Mouse (Mus musculus): ENCODE measurements around the gene Grem2. TPM values are rescaled to one million over a fixed set of nuclear protein-coding genes. Genes with fewer than 3 reads are reported as not detected.

Grem2 gene
- 1.5 and 1.9 TPM in 2 replicates for polyA plus RNA-seq (2016; fragmentation: Nextera tagmentation; extraction: Ambion mirVana)

- H3K9me3 ChIP-seq, result no peaks in the 10 kb centered on the region
- H3K9ac ChIP-seq, result peak within 1 kb of the TSS; percentile 41; the same call in 1 of the 2 replicates
- no peaks in the 10 kb centered on the region for H3K27me3 ChIP-seq
- peak within 1 kb of the TSS; percentile 75 for H3K4me2 ChIP-seq (replicated peaks)
- H3K4me1 ChIP-seq, result no peaks in the 10 kb centered on the region
- peak; percentile 94 for ATAC-seq (ENCODE audit: insufficient number of reproducible peaks, insufficient read depth, low FRiP score, low TSS enrichment)
- H3K4me3 ChIP-seq, result peak within 1 kb of the TSS; percentile 41
- 5% methylated on average over 30 of the region's 30 CpGs for WGBS
- H3K27ac ChIP-seq, result no peak within 1 kb of the TSS
- no peaks in the 10 kb centered on the region for H3K36me3 ChIP-seq
Measured at GRCm38 (mm10) chr1:174921298-174921955, at the start of gene Grem2. Gene Grem2, minus strand, starts transcription at chr1:174921819.

- Histone ChIP-seq H3K4me3 (no peak overlapping the region), H3K4me2 (replicated peaks) (no peak overlapping the region), H3K36me3 (no peaks in the 10 kb centered on the region), H3K27ac (no peak overlapping the region), H3K9ac (no peak overlapping the region), H3K4me1 (no peaks in the 10 kb centered on the region), H3K27me3 (no peaks in the 10 kb centered on the region), H3K9me3 (no peaks in the 10 kb centered on the region)
- WGBS, result 90% methylated on average over 3 of the region's 3 CpGs
- ATAC-seq (ENCODE audit: insufficient number of reproducible peaks, insufficient read depth, low FRiP score, low TSS enrichment), result no peak
Measured at GRCm38 (mm10) chr1:174959837-174960236, 38.2 kb upstream of the Grem2 start.

- no peak overlapping the region for H3K4me3 ChIP-seq
- no peak overlapping the region for H3K4me2 ChIP-seq (replicated peaks)
- H3K9ac ChIP-seq, result no peak overlapping the region
- no peaks in the 10 kb centered on the region for H3K9me3 ChIP-seq
- H3K27ac ChIP-seq, result no peak overlapping the region
- H3K36me3 ChIP-seq, result no peaks in the 10 kb centered on the region
- 68% methylated on average over 3 of the region's 3 CpGs for WGBS
- ATAC-seq (ENCODE audit: insufficient number of reproducible peaks, insufficient read depth, low FRiP score, low TSS enrichment), result no peak
- no peaks in the 10 kb centered on the region for H3K4me1 ChIP-seq
- H3K27me3 ChIP-seq, result no peaks in the 10 kb centered on the region
Measured at GRCm38 (mm10) chr1:174931003-174931619, 9.5 kb upstream of the Grem2 start.

DNA sequence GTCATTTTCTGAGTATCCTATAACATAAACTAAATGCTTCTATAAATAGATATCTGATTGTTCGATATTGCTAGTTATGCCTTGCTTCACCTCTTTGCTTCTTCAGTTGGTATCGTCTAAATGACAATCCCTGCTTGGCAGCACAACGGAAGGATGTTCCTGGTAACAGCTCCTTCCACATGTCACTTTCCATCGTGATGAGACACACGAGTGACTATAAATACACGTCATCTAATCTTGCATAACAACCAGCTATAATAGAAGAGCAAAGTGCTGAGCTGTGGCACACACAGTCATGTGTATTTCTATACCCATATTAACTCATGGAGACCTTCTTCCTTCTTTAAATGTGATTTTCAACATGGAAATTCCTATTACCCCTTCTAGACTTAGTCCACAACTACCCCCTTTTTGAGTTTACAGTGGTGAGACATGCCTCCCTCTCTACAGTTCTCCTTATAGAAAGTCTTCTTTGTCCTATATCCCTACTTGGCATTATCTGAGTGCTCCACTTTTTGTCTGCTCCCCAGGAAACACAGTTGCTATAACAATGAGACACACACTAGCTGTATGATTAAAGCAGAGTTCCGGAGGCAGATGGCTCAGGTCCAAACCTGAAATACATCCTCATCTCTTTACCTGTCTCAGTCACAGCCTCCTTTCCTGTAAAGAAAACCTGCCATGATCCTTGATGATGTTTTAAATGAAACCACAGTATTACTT, 8.0 kb upstream of the Grem2 start:
- H3K9me3 ChIP-seq, result no peaks in the 10 kb centered on the region
- H3K27me3 ChIP-seq, result no peaks in the 10 kb centered on the region
- 84% methylated on average over 7 of the region's 7 CpGs for WGBS

DNA sequence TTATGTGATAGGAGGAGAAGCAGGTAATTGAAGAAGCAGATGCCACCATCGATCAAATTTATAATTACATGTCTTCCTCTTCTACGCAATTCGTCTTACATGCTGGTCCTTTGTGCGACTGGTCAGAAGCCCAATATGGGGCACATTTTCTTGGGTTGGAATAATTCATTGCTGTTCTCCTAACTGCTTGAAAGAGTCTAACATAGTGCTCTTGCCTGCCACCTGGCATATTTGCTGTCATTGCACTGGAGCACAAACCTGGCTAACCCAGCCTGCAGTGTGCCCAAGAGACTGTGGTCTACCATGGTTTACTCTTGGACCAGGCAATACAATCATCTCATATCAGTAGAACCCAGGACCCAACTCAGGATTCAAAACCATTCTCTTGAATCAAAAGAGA, 2.7 kb downstream of the Grem2 start:
- no peaks in the 10 kb centered on the region for H3K36me3 ChIP-seq
- no peak overlapping the region for H3K4me3 ChIP-seq
- no peaks in the 10 kb centered on the region for H3K4me1 ChIP-seq
- ATAC-seq (ENCODE audit: insufficient number of reproducible peaks, insufficient read depth, low FRiP score, low TSS enrichment), result no peak
- WGBS, result 89% methylated on average over 4 of the region's 4 CpGs
- H3K27ac ChIP-seq, result no peak overlapping the region
- no peak overlapping the region for H3K9ac ChIP-seq
- H3K9me3 ChIP-seq, result no peaks in the 10 kb centered on the region
- H3K27me3 ChIP-seq, result no peaks in the 10 kb centered on the region
- H3K4me2 ChIP-seq (replicated peaks), result no peak overlapping the region

More for the DNA sequence above, 8.0 kb upstream of the Grem2 start:
- Histone ChIP-seq H3K9ac (no peak overlapping the region), H3K4me3 (no peak overlapping the region), H3K27ac (no peak overlapping the region), H3K4me1 (no peaks in the 10 kb centered on the region), H3K4me2 (replicated peaks) (no peak overlapping the region), H3K36me3 (no peaks in the 10 kb centered on the region)
- no peak for ATAC-seq (ENCODE audit: insufficient number of reproducible peaks, insufficient read depth, low FRiP score, low TSS enrichment)

- Histone ChIP-seq H3K27ac (no peak overlapping the region), H3K36me3 (no peaks in the 10 kb centered on the region), H3K27me3 (no peaks in the 10 kb centered on the region), H3K9ac (no peak overlapping the region), H3K4me1 (no peaks in the 10 kb centered on the region), H3K4me3 (no peak overlapping the region), H3K9me3 (no peaks in the 10 kb centered on the region), H3K4me2 (replicated peaks) (no peak overlapping the region)
- no peak for ATAC-seq (ENCODE audit: insufficient number of reproducible peaks, insufficient read depth, low FRiP score, low TSS enrichment)
- 77% methylated on average over 5 of the region's 5 CpGs for WGBS
Measured at GRCm38 (mm10) chr1:174918236-174918870, 3.3 kb downstream of the Grem2 start.

GRCm38 (mm10) chr1:174909834-174910233, 11.8 kb downstream of the Grem2 start:
- Histone ChIP-seq H3K9me3 (no peaks in the 10 kb centered on the region), H3K27me3 (no peaks in the 10 kb centered on the region), H3K36me3 (no peaks in the 10 kb centered on the region), H3K4me3 (no peak overlapping the region), H3K4me2 (replicated peaks) (no peak overlapping the region), H3K9ac (no peak overlapping the region), H3K27ac (no peak overlapping the region), H3K4me1 (no peaks in the 10 kb centered on the region)
- ATAC-seq (ENCODE audit: insufficient number of reproducible peaks, insufficient read depth, low FRiP score, low TSS enrichment), result no peak
- WGBS, result 75% methylated on average over 3 of the region's 3 CpGs

GRCm38 (mm10) chr1:174908232-174908631, 13.4 kb downstream of the Grem2 start:
- no peak overlapping the region for H3K9ac ChIP-seq
- no peaks in the 10 kb centered on the region for H3K27me3 ChIP-seq
- 88% methylated on average over 5 of the region's 5 CpGs for WGBS
- H3K9me3 ChIP-seq, result no peaks in the 10 kb centered on the region
- H3K27ac ChIP-seq, result no peak overlapping the region
- ATAC-seq (ENCODE audit: insufficient number of reproducible peaks, insufficient read depth, low FRiP score, low TSS enrichment), result no peak
- no peak overlapping the region for H3K4me2 ChIP-seq (replicated peaks)
- H3K4me1 ChIP-seq, result no peaks in the 10 kb centered on the region
- no peaks in the 10 kb centered on the region for H3K36me3 ChIP-seq
- H3K4me3 ChIP-seq, result no peak overlapping the region

GRCm38 (mm10) chr1:174907637-174908036, 14.0 kb downstream of the Grem2 start:
- no peak overlapping the region for H3K4me3 ChIP-seq
- H3K27ac ChIP-seq, result no peak overlapping the region
- no peak overlapping the region for H3K9ac ChIP-seq
- H3K27me3 ChIP-seq, result no peaks in the 10 kb centered on the region
- H3K4me1 ChIP-seq, result no peaks in the 10 kb centered on the region
- no peak for ATAC-seq (ENCODE audit: insufficient number of reproducible peaks, insufficient read depth, low FRiP score, low TSS enrichment)
- no peak overlapping the region for H3K4me2 ChIP-seq (replicated peaks)
- H3K9me3 ChIP-seq, result no peaks in the 10 kb centered on the region
- H3K36me3 ChIP-seq, result no peaks in the 10 kb centered on the region
- 76% methylated on average over 5 of the region's 5 CpGs for WGBS

GRCm38 (mm10) chr1:174902755-174903154, 18.9 kb downstream of the Grem2 start:
- no peaks in the 10 kb centered on the region for H3K36me3 ChIP-seq
- no peak overlapping the region for H3K9ac ChIP-seq
- H3K4me2 ChIP-seq (replicated peaks), result no peak overlapping the region
- no peak for ATAC-seq (ENCODE audit: insufficient number of reproducible peaks, insufficient read depth, low FRiP score, low TSS enrichment)
- 32% methylated on average over 1 of the region's 1 CpGs for WGBS
- H3K9me3 ChIP-seq, result no peaks in the 10 kb centered on the region
- no peak overlapping the region for H3K27ac ChIP-seq
- H3K4me1 ChIP-seq, result no peaks in the 10 kb centered on the region
- H3K4me3 ChIP-seq, result no peak overlapping the region
- no peaks in the 10 kb centered on the region for H3K27me3 ChIP-seq

DNA sequence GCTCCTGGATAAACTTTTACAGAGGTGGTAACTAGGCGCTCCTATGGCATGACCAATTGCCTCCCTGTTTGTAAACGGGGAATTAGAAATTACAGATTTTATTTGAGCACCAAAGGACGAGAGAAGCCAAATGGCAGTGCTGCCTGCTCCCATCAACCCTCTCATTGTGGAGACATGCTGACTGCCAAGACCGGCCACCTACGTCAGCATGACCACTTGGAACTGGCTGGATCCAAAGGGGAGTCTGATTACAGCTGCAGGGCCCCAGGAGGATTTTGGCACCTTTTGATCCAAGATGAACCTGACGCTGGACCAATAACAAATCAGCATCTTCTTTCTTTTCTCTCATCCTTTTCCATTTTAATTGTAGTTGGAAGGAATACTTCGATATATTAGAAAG, 29.1 kb downstream of the Grem2 start:
- Histone ChIP-seq H3K4me3 (no peak overlapping the region), H3K36me3 (no peaks in the 10 kb centered on the region), H3K4me2 (replicated peaks) (no peak overlapping the region), H3K27ac (no peak overlapping the region), H3K4me1 (no peaks in the 10 kb centered on the region), H3K9me3 (no peaks in the 10 kb centered on the region), H3K27me3 (no peaks in the 10 kb centered on the region), H3K9ac (no peak overlapping the region)
- ATAC-seq (ENCODE audit: insufficient number of reproducible peaks, insufficient read depth, low FRiP score, low TSS enrichment), result no peak
- 86% methylated on average over 7 of the region's 7 CpGs for WGBS
